Mouse (Mus musculus) kidney, adult 18-20 months (tissue): ENCODE measurements around the gene Mapk8ip3.

Experiments
- DNase-seq: peaks from one replicate; pipeline ENCODE4 v3.0.0; 2021

Mapk8ip3 gene

GRCm38 (mm10) chr17:24847386-24847785 lies 89.4 kb downstream of the Mapk8ip3 start:
- peak; percentile 68 for DNase-seq

- no peak for DNase-seq
Measured at GRCm38 (mm10) chr17:24844525-24844924, 92.3 kb downstream of the Mapk8ip3 start.

- peak; percentile 46 for DNase-seq
Measured at GRCm38 (mm10) chr17:24842631-24843030, 94.1 kb downstream of the Mapk8ip3 start.
